Mouse (Mus musculus): ENCODE measurements at regions not wholly inside any gene's neighbourhood (a gene's known extent, or its start where the extent isn't known, plus 50 kb on each side); places are given as distances from the start of the nearest gene placed in this dataset.

DNA sequence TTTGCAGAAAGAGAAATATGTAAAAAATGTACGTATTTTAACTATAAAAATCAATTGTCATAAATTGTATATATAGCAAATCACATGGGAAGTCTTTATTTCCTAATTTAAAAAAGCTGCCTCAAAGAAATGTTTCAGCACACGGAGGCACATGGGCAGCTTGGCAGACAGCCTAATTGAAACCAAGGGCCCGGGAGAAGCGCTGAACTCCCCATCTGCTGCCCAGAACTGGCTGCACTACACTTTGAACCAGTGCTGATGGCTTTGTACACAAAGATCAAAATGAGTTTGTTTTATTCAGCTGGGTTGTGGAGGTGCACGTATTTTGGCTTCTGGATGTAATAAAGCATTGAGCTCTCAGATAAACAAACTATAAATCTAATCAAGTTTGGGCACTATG lies 100.2 kb upstream of the Rspo3 start:
- TF ChIP-seq POLR2A (IDR thresholded peaks at IDR 0.05; ENCODE audit: borderline replicate concordance, extremely low read depth, insufficient read depth, insufficient read length, poor library complexity, severe bottlenecking) (no peak), CTCF (IDR thresholded peaks at IDR 0.05; ENCODE audit: borderline replicate concordance, extremely low read depth, insufficient read depth, insufficient read length) (no peak)
- peak; percentile 83 for DNase-seq (ENCODE audit: low read depth)

GRCm38 (mm10) chr10:29595455-29595854 lies 59.8 kb upstream of the Rspo3 start:
- TF ChIP-seq CTCF (IDR thresholded peaks at IDR 0.05; ENCODE audit: borderline replicate concordance, extremely low read depth, insufficient read depth, insufficient read length): no peak
- peak; percentile 51 for DNase-seq (ENCODE audit: low read depth)

DNA sequence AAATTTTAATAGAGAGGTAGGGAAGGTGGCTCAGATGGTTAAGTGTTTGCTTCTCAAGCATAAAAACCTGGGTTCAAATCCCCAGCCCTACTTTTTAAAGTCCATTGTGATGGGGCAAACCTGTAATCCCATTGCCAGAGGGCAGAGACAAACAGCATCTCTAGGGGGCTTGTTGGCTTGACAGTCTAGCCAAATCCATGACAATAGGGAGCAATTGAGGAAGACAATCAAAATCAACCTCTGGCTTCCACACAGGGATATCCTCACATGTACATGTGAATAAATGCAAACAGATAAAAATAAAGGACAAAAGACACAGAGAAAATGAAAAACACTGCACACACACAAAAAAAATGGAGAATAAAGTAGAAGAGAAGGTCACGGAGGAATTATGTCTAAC lies 59.3 kb upstream of the Rspo3 start:
- no peak for DNase-seq (ENCODE audit: low read depth)
- TF ChIP-seq CTCF (IDR thresholded peaks at IDR 0.05; ENCODE audit: borderline replicate concordance, extremely low read depth, insufficient read depth, insufficient read length) (no peak), POLR2A (IDR thresholded peaks at IDR 0.05; ENCODE audit: borderline replicate concordance, extremely low read depth, insufficient read depth, insufficient read length, poor library complexity, severe bottlenecking) (no peak)

- TF ChIP-seq POLR2A (IDR thresholded peaks at IDR 0.05; ENCODE audit: borderline replicate concordance, extremely low read depth, insufficient read depth, insufficient read length, poor library complexity, severe bottlenecking) (no peak), CTCF (IDR thresholded peaks at IDR 0.05; ENCODE audit: borderline replicate concordance, extremely low read depth, insufficient read depth, insufficient read length) (no peak)
- no peak for DNase-seq (ENCODE audit: low read depth)
Measured at GRCm38 (mm10) chr10:29592906-29593305, 57.2 kb upstream of the Rspo3 start.

DNA sequence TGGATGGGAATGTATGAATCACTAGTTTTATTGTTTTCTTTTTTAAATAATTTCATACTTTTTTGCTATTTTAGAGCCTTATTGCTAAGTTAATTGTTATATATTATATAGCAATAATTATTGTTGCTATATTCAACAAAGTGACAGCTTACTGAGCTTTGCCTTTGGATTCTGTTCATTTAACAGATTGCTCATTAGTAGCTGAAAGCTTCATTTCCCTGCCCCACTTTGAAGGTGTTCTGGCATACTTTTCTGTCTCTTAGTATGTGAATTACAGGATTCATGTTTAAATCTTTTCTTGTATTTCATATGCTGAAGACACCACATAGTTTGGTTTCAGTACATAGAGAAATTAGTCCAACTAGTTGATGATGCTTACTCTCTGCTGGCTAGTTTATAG lies 54.5 kb upstream of the Rspo3 start:
- TF ChIP-seq POLR2A (IDR thresholded peaks at IDR 0.05; ENCODE audit: borderline replicate concordance, extremely low read depth, insufficient read depth, insufficient read length, poor library complexity, severe bottlenecking): no peak
- no peak for TF ChIP-seq CTCF (IDR thresholded peaks at IDR 0.05; ENCODE audit: borderline replicate concordance, extremely low read depth, insufficient read depth, insufficient read length)
- DNase-seq (ENCODE audit: low read depth): peak; percentile 41

DNA sequence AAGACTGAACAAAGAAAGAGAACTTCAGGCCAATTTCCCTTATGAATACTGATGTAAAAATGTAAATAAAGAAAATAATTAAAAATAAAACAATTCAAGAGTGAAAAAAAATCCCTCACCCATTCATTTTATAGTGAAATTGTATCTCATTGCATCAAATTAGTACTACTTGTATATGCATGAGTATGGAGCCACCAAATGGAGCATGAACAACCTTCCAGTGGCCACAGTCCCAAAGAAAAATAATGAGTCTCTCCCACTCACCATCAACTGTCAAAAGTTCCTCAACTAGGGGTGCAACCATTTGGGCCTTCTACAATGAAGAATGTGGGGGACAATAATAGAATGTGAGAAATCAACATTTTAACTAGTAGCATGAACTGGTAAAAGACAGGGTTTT lies 54.1 kb upstream of the Rspo3 start:
- DNase-seq (ENCODE audit: low read depth): peak; percentile 17
- TF ChIP-seq POLR2A (IDR thresholded peaks at IDR 0.05; ENCODE audit: borderline replicate concordance, extremely low read depth, insufficient read depth, insufficient read length, poor library complexity, severe bottlenecking): no peak
- TF ChIP-seq CTCF (IDR thresholded peaks at IDR 0.05; ENCODE audit: borderline replicate concordance, extremely low read depth, insufficient read depth, insufficient read length): no peak
